Mouse (Mus musculus) ovary, adult 18-20 months (tissue): ENCODE data around the gene Bcar3.

ENCODE experiments used
- DNase-seq: peaks from one replicate; pipeline ENCODE4 v3.0.0; 2022; ENCODE audit warnings: low spot score, mixed read lengths

Bcar3 gene

DNA sequence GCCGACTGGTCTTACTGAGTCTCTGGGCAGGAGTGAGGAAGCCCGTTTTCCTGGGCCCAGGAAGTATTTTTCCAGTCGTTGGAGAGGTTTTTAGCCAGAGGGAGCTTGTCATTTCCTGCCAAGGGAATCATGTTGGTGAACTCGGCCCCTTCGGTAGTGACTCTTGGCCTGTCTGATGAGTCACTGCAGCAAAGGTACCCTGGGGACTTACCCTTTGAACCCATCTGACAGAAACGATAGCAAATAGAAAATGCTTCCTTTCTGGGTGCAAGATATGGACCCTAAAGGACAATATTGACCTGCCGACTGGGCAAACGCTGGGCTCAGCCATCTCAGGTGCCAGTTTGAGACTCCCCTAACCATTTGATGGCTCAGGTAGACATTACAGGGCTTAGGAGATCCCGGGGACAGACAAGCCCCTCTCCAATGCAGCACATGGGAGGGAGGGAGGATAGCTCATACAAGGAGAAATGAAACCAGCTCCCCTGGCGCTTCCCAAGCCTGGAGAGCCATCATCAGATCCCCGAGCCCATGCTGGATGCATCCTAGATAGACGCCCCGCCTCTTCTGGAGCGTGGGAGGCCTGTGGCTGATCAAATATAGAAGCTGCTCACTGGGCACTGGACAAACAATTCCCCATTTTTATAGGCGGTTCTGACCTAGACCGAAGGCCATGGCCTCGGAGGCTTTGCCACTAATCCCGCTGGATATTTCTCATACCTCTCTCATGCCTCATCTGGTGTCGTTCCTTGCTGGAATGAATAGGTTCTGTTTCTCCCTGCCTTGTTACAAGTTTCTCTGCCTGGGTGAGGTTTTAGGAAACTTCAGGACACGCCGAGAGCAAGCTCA is 188.2 kb downstream of the Bcar3 start:
- no peak for DNase-seq

DNA sequence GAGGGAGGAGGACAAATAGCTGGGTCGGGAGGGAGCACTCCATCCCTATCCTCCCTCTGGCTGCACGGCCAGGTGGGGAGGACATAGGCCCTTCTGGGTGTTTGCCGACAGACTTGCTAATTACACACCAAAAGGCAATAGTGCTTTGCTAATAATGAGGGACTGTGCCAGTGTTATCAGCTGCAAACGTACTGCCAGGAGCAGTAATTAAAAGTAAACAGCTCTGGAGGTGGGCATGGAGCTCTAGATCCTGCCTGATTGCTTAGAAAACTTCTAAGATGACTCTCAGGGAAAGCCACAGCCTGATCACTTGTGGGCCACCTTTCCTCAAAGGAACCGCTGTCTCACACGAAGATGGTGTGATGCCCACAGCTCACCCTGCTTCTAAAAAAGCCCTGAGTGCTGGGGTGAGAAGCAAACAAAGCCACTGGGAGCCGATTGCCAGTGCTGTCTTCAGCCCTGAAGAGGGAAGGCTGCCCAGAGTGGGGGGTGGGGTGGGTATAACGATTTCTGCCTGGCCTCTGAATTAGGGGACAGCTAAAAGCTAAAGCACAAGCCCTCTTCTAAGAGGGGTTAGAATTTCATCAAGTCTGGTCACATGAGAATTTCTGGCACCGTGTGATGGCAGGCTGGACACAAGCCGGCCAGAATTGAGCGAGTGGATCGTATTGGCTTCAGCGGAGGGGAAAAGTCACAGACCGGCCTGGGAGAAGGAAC is 189.3 kb downstream of the Bcar3 start:
- no peak for DNase-seq

DNA sequence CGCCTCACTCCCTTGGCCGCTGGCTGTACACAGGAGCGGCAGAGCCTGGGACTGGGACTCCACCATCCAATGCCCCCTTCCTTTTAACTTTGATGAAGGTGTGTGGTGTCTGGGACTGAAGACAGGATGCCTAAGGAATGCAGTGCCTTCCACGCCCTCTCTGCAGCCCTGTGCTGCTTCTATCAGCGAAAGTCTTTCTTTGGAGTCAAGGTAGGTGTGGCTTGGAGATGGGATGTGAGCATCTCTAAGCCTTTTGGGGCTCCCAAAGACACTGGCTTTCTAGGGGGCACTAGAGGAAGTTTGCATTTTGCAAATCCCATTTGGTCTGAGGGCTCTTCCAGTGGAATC is 189.8 kb downstream of the Bcar3 start:
- no peak for DNase-seq

DNA sequence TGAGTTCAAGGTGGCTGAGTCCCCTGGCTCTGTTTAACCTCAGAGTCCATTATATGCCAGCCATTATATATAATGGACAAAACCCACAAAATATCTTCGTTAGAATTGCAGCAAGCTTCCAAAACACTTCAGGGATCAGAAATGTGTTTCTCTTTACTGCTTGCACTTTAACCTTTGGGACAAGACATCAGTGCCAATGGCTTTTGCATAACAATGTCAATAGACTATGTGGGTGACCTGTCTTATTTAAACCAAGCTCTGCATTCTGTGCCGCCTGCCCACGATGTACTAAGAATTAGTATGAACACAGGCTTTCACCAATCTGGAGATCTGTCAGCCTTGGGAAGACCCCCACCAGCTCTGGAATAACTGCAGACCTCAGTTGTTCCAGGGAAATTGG is 190.4 kb downstream of the Bcar3 start:
- no peak for DNase-seq

DNA sequence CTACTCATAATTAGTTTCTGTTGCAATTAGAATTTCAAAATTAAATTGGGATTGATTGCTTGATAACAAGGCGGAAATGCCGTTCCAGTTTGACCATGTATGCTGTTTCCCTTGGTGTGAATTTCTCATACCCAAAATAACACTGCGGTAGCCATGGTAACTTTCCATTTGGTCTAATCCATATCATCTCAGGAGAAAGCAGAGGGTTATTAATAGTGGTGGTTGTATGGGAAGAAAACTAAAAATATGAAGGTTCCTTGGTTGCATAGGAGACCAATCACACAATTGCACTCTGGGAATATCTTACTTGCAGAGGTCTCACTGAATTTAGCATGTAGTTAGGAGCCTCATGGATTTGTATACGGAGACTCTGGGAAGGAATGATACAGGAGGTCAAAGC is 191.8 kb downstream of the Bcar3 start:
- DNase-seq: no peak

DNA sequence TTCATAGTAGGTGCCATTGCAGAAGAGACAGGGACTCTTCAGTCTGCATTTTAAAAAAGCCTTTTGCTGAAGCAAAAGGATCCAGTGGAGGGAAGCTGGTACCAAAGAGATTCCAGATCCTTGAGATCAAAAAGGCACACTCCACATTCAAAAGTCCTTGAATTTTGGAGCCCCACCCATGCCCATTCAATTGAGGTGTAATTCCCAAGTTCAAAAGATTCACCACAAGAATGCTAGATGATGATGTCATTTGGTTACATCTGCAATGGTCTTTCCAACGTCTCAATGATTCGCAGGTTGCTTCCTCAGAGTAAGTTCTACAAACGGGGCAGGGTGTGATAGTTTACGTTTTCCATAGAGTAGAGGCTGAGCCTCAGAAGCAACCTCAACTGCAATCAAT is 192.3 kb downstream of the Bcar3 start:
- no peak for DNase-seq

DNA sequence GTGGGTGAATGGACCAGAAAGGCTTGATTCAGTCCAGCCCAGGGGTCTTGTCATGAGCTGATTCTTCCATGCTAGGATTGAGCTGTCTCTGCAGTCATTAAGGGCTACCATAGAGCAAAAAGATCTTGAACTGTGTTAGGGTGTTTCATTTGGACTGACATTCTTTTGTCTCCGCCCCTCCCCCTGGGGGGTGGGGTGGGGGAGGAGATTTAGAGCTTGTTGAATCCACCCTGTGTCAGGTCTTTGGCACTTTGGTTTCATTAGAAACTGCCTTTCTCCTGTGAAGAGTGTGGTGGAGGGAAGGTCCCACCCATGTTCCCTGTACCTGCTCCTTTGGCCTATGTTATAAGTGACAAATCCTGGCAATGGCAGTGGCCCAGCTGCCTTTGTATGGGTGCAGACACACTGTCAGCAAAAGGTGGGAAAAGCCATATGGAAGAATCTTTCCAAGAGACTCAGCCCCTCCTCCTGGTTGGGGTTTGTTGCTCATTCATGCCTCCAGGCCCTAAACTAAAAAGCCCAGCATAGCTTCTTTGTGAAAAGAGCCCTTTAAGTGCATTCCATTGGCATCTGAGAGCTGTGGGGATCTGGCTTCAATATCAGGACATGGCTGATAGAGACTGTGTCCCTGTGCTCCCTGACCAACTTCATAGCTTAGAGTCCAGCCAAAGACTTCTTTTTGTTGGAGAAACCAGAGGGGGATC is 194.3 kb downstream of the Bcar3 start:
- DNase-seq: no peak

DNA sequence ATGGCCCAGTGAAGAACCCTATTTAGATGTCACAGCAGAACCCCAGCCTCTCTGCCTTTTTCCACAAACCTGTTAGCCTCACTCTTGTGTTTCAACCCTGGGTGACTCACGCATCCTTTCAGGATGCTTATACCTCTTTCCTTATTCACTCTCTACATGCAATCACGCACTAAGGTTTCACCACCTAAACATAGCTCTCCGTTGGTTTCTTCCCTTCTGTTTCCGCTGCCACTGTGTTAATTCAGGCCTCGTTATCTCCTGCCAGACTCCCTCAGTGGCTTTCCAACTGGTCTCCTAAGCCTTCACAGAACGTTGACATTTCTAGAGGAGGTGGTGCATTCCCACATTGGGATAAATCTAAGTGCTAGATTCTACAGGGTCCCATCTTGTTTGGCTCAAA is 196.6 kb downstream of the Bcar3 start:
- DNase-seq: no peak

DNA sequence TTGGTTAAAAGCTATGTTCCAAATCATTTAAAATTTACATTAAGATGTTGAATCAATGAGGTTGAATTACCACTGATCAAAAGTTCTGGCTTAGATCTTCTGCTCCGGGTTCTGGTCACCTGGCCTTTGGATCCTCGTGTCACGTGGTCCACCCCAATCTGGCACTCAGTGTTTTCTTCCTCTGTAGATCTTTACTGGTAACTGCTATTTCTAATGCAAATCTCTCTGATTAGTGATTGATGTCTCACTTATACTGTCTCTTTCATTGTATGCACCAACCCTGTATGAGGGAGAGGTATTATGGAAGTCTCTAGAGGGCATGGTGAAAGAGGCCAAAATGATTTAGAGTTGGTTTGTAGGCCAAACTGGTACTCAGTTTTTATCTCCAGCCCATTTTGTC is 198.1 kb downstream of the Bcar3 start:
- DNase-seq: no peak

DNA sequence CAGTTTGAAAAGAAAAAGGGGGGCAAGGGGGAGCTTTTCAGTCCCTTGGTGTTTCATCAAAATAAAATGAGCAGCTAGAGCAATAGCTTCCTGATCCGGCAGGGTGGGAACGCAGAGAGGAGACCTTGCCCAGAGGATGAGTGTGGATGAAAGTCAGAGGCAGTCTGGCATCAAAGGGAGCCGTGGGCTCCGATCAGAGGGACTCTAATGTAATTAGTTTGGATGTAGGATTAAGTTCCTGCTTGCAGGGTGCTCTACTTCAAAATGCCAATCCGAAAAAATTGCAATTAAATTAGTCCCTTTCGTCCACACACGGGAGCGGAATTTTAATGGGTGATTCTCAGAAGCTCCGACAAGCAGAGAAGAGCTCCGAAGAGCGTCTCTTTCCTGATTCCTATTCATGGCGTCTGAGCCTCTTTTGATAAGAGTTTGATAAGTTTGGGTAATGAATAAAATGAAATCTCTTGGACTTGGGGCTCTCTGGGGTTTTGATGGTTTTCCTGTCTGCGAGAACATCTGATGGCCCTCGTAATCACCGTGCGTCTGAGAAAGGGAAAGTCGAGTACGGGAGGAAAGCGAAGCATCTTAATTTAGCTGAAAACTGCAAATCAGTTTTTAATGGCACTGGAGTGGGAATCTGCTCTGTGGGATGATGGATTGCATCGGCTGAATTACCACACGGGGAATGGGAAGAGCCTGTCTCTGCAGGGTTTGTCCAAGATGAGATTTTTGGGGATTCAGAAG is 199.1 kb downstream of the Bcar3 start:
- no peak for DNase-seq

DNA sequence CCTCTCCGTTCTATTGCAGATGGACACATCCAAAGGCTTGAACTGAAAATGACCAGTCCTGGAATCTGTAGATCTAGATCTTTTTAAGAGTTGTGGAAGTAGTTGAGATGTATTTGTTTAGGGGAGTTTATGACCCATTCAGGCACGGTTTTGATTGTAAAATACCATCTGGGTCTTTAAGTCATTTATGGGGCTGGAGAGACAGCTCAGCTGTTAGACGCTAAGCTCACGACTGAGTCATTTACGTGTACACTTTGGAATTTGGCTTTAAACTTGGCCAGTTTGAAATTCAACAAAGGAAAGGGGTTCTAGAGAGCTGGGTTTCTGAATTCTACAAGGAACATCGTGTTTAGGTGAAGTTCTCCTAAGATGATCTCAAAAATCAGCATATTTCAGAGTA is 200.8 kb downstream of the Bcar3 start:
- no peak for DNase-seq

DNA sequence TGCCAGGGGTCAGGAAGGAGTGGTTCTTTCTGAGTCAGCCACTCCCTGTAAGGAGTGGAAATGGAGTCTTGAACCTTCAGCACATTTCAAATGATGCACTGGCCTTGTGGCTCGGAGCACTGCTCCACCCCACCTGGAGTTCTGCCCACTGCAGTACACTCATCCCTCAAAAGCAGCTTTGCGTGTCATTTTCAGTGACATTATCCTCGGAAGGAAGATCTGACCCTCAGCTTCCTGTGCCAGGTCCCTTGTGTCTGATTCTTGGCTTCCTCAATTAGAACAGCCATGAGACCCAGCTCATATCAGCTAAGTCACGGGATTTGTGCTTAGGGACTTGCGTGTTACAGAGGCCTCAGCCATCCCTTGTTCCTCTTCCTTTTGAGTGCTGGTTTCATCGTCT is 203.9 kb downstream of the Bcar3 start:
- DNase-seq: no peak

DNA sequence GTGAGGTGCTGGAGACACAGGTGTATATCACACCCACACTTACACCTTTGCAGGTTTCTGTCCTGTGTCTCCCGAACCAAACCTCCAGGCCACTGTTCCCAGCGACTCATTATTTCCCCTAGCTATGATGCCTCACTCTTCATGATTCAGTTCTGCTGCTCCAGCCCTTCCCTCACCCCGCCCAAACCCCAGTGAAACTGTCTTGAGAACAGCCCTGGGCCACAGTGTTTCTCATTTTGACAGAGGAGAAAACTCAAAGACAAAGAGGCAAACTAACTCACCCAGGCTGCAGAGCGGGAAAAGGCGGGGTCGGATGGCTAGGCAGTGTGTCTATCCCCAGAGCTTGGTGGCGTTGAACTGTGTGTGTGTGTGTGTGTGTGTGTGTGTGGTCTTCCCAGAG is 204.6 kb downstream of the Bcar3 start:
- DNase-seq: no peak

DNA sequence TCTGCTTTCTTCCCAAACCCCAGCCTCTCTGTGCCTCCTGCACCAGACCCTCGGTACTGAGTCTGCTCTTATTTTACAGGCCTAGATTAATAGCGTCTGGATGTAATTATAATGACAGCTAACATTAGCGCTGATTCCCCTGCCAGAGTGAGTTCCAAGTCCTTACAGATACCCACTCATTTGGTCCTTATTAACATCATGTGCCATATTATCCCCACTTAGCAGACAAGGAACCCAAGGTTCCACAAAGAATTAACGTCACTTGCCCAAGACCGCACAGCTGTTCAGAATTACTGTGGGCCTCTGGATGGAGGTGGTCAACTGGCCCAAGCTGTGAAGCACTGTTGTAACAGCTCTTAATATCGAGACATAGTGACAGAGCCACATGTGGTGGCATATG is 205.7 kb downstream of the Bcar3 start:
- DNase-seq: no peak

DNA sequence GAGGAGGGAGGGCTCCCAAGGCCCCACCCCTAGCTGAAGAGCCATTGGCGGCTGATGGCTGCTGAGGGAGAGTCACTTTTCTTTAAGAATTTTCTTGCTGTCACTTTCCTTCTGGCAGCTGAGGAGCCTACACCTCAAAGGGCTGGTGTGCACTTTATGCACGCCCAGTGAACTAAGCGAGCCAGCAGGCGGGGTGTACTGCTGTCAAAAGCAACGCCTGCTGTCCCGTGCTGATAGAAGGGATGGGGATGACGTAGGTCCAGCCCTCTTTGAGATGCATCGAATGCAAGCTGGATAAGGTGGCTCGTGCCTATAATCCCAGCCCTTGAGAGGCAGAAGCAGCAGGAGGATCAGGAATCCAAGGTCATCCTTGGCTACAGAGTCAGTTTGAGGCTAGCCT is 207.0 kb downstream of the Bcar3 start:
- no peak for DNase-seq

DNA sequence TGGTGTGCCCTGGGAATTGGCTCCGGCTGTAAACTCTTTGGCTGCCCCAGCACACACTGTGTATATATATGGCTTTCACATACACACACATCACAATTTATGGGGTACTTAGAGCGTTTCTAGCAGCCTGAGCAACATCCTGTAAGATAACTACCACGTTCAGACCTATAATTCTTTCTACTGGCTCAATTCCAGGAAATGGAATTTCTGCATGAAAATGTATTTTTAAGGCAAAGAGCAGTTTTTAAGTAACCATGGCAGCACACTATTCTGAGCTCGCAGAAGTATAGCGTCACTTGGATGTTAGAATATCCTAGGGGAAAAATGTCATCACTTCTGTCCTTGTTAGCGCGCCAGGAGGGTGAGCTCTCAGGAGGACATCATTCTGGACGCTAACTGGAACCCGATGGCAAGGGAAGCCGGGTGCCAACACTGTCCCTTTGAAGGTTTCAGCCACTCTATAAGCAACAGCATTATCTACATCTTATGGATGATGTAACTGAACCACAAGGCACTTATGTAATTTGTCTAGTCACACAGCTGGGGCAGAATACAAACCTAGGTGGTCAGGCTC is 212.5 kb downstream of the Bcar3 start:
- no peak for DNase-seq

DNA sequence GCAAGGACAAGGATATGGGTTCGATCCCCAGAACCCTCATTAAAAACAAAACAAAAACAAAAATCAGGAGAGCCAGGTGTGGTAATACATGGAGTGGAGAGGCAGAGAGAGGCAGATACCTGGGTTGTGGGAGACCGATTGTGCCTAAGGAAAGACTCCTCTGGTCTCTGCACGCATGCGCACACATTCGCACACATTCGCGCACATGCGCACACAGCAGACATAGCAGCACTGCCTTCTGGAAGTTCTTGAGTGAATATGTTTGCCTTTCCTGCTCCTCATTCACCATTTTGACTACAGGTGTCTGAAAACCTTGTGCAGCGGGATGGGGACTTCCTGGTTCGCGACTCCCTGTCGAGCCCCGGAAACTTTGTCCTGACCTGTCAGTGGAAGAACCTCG is 213.9 kb downstream of the Bcar3 start:
- DNase-seq: no peak

DNA sequence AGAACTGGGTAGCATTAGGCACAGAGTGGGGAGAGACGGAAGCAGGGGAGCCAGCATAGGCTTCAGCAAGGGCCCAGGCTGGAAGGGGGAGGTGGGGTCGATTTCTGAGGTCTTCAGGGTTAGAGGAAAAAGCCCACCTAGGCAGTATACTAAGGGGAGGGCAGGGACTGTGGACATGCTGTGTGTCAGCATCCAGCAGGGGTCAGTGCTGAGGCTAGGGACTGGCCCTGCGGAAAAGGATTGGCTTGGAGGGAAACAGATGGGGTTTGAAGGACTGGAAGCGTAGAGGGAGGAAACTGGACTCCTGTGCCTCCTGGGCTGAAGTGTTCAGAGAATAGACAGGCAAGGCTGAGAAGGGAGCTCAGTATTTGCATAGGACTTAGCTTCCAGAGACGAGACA is 215.1 kb downstream of the Bcar3 start:
- no peak for DNase-seq

DNA sequence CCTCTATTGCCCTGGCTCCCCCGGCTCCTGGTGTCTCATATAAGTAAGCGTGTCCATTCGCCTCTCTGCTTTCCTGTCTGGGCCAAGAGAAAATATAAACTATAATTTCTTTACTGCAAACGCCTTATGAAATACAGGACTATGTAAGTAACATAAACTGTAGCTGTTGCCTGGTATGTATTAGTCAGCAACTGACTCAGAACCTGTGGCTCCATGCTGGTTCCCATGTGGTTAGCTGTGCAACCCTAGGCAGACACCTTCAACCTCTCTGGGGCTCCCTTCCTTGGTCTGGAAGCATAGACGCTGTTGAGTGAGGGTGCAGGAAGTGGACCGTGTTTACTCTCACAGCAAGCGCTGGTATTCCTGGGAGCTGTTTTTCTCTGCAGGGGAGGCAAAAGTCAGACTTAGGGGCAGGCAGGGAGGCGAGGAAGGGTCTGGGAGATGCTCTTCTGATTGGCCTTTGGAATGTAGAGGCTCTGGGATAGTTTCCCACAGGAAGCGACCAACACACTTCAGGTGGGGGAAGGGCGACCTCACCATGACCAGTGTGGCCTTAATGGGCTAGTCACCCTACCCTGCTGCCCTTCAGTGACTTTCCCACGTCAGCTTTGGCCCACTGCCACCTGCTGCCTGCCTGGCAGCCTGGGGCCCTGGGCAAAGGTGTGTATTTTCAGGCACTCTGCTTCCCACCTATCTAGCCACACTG is 215.8 kb downstream of the Bcar3 start:
- DNase-seq: no peak

DNA sequence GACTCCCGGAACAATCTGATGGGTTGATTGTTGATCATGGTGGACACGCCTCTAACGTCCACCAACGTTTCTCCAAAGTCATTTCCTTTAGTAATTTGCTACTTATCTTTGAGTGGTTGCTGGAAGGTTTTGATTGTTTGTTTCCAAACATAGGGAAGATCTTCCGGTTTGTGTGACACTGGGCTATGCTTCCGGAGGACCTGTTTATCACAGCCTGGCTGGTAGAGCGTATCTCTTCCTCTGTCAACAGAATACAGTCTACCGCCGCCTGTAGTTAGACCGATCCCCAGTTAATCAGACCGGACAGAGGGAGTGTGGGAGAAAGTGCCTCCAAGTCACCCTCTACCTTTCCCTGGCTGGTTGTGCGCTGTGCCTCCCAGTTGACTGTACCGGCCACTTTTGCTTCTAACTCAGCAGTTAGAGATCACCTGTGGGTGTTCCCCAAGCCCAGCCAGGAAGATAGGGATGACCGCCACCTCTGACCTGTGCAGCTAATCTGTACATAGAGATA is 216.4 kb downstream of the Bcar3 start:
- no peak for DNase-seq

DNA sequence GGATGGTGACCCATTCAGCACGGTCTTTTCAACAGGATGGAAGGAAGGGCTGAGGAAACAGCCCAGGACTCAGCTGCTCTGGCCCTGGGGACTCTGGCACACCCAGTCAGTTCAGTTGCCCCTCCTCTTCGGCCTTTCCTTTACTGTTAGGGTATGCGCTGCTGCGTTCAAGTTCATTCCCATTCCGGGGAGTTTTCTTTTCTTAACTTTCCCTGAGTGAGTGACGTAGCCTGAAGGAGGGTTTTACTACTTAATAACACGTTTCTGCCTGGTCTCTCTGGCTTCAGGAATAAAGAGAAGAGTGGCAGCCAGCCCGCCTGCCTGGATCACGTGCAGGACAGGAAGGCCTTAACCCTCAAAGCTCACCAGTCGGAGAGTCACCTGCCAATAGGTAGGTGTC is 217.0 kb downstream of the Bcar3 start:
- DNase-seq: no peak
